Mouse (Mus musculus): ENCODE data around the gene Arhgef25. TPM values are rescaled to one million over a fixed set of nuclear protein-coding genes. Genes with fewer than 3 reads are reported as not detected.

Gene Arhgef25
- polyA plus RNA-seq, 1 experiment = 18.6 TPM

GRCm38 (mm10) chr10:127204589-127204988 lies 14.7 kb upstream of the Arhgef25 start:
- no peak for TF ChIP-seq POLR2A (IDR thresholded peaks at IDR 0.05; ENCODE audit: control insufficient read depth, low read depth, low read length)
- no peak for TF ChIP-seq CTCF (IDR thresholded peaks at IDR 0.05; ENCODE audit: control insufficient read depth, insufficient read depth, insufficient replicate concordance, low read depth, low read length)
- peaks cover 1% of the 10 kb centered on the region; the same call in 1 of the 2 replicates for H3K36me3 ChIP-seq (ENCODE audit: control insufficient read depth, insufficient read depth, low read length)
- H3K4me3 ChIP-seq (ENCODE audit: control insufficient read depth, low read depth, low read length) = no peak overlapping the region

GRCm38 (mm10) chr10:127203106-127203505 lies 13.2 kb upstream of the Arhgef25 start:
- no peak for TF ChIP-seq POLR2A (IDR thresholded peaks at IDR 0.05; ENCODE audit: control insufficient read depth, low read depth, low read length)
- no peak for TF ChIP-seq CTCF (IDR thresholded peaks at IDR 0.05; ENCODE audit: control insufficient read depth, insufficient read depth, insufficient replicate concordance, low read depth, low read length)
- no peaks in the 10 kb centered on the region for H3K27me3 ChIP-seq (ENCODE audit: control insufficient read depth, insufficient read depth, low read length)
- H3K4me1 ChIP-seq (ENCODE audit: control insufficient read depth, insufficient read depth, low read length) = no peaks in the 10 kb centered on the region
- H3K4me3 ChIP-seq (ENCODE audit: control insufficient read depth, low read depth, low read length) = no peak overlapping the region
- no peak overlapping the region for H3K27ac ChIP-seq (ENCODE audit: control insufficient read depth, insufficient read depth, low read depth, low read length)
- H3K36me3 ChIP-seq (ENCODE audit: control insufficient read depth, insufficient read depth, low read length) = peaks cover 3% of the 10 kb centered on the region

More at GRCm38 (mm10) chr10:127204589-127204988, 14.7 kb upstream of the Arhgef25 start:
- Histone ChIP-seq H3K27ac (ENCODE audit: control insufficient read depth, insufficient read depth, low read depth, low read length) (no peak overlapping the region), H3K4me1 (ENCODE audit: control insufficient read depth, insufficient read depth, low read length) (no peaks in the 10 kb centered on the region), H3K27me3 (ENCODE audit: control insufficient read depth, insufficient read depth, low read length) (no peaks in the 10 kb centered on the region)

DNA sequence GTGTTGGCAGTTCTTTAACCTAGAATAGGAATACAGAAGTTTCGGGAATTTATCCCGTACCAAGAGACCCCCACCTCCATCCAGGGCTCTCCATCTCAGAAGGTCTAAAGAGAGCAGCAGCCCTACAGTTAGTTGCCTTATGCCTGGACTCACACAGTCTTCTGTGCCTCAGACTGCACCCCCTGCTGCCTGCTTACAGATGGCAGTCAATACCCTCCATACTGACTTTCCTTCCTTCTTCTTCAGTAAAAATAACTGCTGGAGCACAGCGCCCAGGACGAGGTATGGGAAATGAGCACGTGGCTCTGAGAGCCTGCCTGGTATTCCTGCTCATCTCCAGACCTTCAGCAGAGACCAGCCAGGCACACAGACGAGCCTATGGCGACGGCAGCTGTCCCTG lies 10.4 kb upstream of the Arhgef25 start:
- no peaks in the 10 kb centered on the region for H3K27me3 ChIP-seq (ENCODE audit: control insufficient read depth, insufficient read depth, low read length)
- H3K4me1 ChIP-seq (ENCODE audit: control insufficient read depth, insufficient read depth, low read length) = peaks cover 8% of the 10 kb centered on the region
- no peak for TF ChIP-seq CTCF (IDR thresholded peaks at IDR 0.05; ENCODE audit: control insufficient read depth, insufficient read depth, insufficient replicate concordance, low read depth, low read length)
- TF ChIP-seq POLR2A (IDR thresholded peaks at IDR 0.05; ENCODE audit: control insufficient read depth, low read depth, low read length) = no peak
- no peak overlapping the region for H3K4me3 ChIP-seq (ENCODE audit: control insufficient read depth, low read depth, low read length)
- H3K27ac ChIP-seq (ENCODE audit: control insufficient read depth, insufficient read depth, low read depth, low read length) = no peak overlapping the region
- H3K36me3 ChIP-seq (ENCODE audit: control insufficient read depth, insufficient read depth, low read length) = peaks cover 3% of the 10 kb centered on the region

DNA sequence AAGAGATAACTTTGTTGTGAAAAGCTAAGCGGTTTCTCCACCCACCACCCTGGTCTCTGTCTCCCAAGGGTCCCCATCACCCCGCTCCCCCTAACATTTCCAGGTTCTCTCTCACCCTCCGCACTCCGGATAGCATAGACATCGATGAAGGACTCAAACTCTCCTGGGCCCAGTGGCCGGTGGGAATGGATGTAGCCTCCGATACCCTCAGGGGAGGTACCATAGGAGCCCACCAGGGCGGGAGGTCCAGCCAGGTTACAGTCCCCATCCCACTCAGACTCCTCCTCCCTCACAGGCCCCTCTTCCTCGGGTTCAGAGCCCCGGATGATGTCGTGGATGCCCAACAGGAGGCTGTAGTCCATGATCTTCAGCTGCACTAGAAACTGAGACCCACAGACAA lies 9.6 kb upstream of the Arhgef25 start:
- Histone ChIP-seq H3K27ac (ENCODE audit: control insufficient read depth, insufficient read depth, low read depth, low read length) (no peak overlapping the region), H3K36me3 (ENCODE audit: control insufficient read depth, insufficient read depth, low read length) (peaks cover 2% of the 10 kb centered on the region; the same call in 1 of the 2 replicates)
- TF ChIP-seq POLR2A (IDR thresholded peaks at IDR 0.05; ENCODE audit: control insufficient read depth, low read depth, low read length) (no peak), CTCF (IDR thresholded peaks at IDR 0.05; ENCODE audit: control insufficient read depth, insufficient read depth, insufficient replicate concordance, low read depth, low read length) (no peak)

DNA sequence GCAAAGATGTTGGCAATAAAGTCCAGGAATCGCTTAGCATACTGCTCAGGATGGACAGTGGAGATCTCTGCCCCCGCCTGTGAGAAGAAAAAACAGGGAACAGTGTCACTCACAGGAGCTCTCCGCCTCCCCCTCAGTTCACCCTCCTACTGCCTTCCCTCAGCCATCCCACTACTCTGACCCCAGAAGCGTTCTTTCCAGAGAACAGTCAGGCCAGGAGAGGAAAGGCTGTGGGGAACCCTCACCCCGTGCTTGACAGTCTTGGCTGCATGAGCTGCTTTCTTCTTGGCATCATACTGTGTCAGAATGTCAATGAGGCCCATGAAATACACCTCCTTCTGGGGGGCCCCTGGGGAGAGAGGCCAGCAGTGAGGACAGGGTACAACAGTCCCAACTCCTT lies 9.2 kb upstream of the Arhgef25 start:
- H3K4me1 ChIP-seq (ENCODE audit: control insufficient read depth, insufficient read depth, low read length) = peaks cover 18% of the 10 kb centered on the region
- no peak overlapping the region for H3K27ac ChIP-seq (ENCODE audit: control insufficient read depth, insufficient read depth, low read depth, low read length)
- no peaks in the 10 kb centered on the region for H3K27me3 ChIP-seq (ENCODE audit: control insufficient read depth, insufficient read depth, low read length)
- TF ChIP-seq POLR2A (IDR thresholded peaks at IDR 0.05; ENCODE audit: control insufficient read depth, low read depth, low read length) = no peak
- TF ChIP-seq CTCF (IDR thresholded peaks at IDR 0.05; ENCODE audit: control insufficient read depth, insufficient read depth, insufficient replicate concordance, low read depth, low read length) = no peak
- H3K36me3 ChIP-seq (ENCODE audit: control insufficient read depth, insufficient read depth, low read length) = peaks cover 2% of the 10 kb centered on the region; the same call in 1 of the 2 replicates
- H3K4me3 ChIP-seq (ENCODE audit: control insufficient read depth, low read depth, low read length) = no peak overlapping the region

More for the DNA sequence above, 9.6 kb upstream of the Arhgef25 start:
- H3K4me1 ChIP-seq (ENCODE audit: control insufficient read depth, insufficient read depth, low read length) = peaks cover 14% of the 10 kb centered on the region
- H3K27me3 ChIP-seq (ENCODE audit: control insufficient read depth, insufficient read depth, low read length) = no peaks in the 10 kb centered on the region
- H3K4me3 ChIP-seq (ENCODE audit: control insufficient read depth, low read depth, low read length) = no peak overlapping the region

- TF ChIP-seq CTCF (IDR thresholded peaks at IDR 0.05; ENCODE audit: control insufficient read depth, insufficient read depth, insufficient replicate concordance, low read depth, low read length) = no peak
- TF ChIP-seq POLR2A (IDR thresholded peaks at IDR 0.05; ENCODE audit: control insufficient read depth, low read depth, low read length) = no peak
- H3K27ac ChIP-seq (ENCODE audit: control insufficient read depth, insufficient read depth, low read depth, low read length) = no peak overlapping the region
- peaks cover 18% of the 10 kb centered on the region for H3K4me1 ChIP-seq (ENCODE audit: control insufficient read depth, insufficient read depth, low read length)
- peaks cover 2% of the 10 kb centered on the region; the same call in 1 of the 2 replicates for H3K36me3 ChIP-seq (ENCODE audit: control insufficient read depth, insufficient read depth, low read length)
- H3K4me3 ChIP-seq (ENCODE audit: control insufficient read depth, low read depth, low read length) = no peak overlapping the region
- H3K27me3 ChIP-seq (ENCODE audit: control insufficient read depth, insufficient read depth, low read length) = no peaks in the 10 kb centered on the region
Measured at GRCm38 (mm10) chr10:127198492-127198891, 8.6 kb upstream of the Arhgef25 start.

GRCm38 (mm10) chr10:127197505-127198110 lies 7.7 kb upstream of the Arhgef25 start:
- no peak overlapping the region for H3K4me3 ChIP-seq (ENCODE audit: control insufficient read depth, low read depth, low read length)
- TF ChIP-seq POLR2A (IDR thresholded peaks at IDR 0.05; ENCODE audit: control insufficient read depth, low read depth, low read length) (no peak), CTCF (IDR thresholded peaks at IDR 0.05; ENCODE audit: control insufficient read depth, insufficient read depth, insufficient replicate concordance, low read depth, low read length) (no peak)
- H3K27me3 ChIP-seq (ENCODE audit: control insufficient read depth, insufficient read depth, low read length) = no peaks in the 10 kb centered on the region
- no peak overlapping the region for H3K27ac ChIP-seq (ENCODE audit: control insufficient read depth, insufficient read depth, low read depth, low read length)
- H3K36me3 ChIP-seq (ENCODE audit: control insufficient read depth, insufficient read depth, low read length) = peaks cover 2% of the 10 kb centered on the region; the same call in 1 of the 2 replicates
- H3K4me1 ChIP-seq (ENCODE audit: control insufficient read depth, insufficient read depth, low read length) = peaks cover 18% of the 10 kb centered on the region

Measured in testis, adult 2 months (tissue).